ENCODE assay signal across 18 mouse cellular contexts in genomic region chr5:17865432-17865831, GRCm38 (mm10).
"Had no signal": no experiment of that assay in that cellular context is flagged by ENCODE, and none has a peak within 500 bp of the region (broad histone marks: within the 10 kb centered on the region; RNA-seq: fewer than 3 reads in every experiment).

No protein-coding gene starts in this region.

- H3K4me3 ChIP-seq: liver, embryonic 13.5 days; liver, embryonic 15.5 days; lung, embryonic 15.5 days; megakaryocyte, embryonic 14.5 days; midbrain, embryonic 13.5 days; midbrain, embryonic 15.5 days; neural tube, embryonic 12.5 days had no signal

- H3K27me3 ChIP-seq: liver, embryonic 13.5 days; liver, embryonic 15.5 days; lung, embryonic 15.5 days; megakaryocyte, embryonic 14.5 days; midbrain, embryonic 13.5 days; midbrain, embryonic 15.5 days; neural tube, embryonic 12.5 days had no signal

- H3K4me1 ChIP-seq: liver, embryonic 13.5 days; liver, embryonic 15.5 days; lung, embryonic 15.5 days; megakaryocyte, embryonic 14.5 days; midbrain, embryonic 13.5 days; midbrain, embryonic 15.5 days; neural tube, embryonic 12.5 days had no signal

- H3K9me3 ChIP-seq: liver, embryonic 13.5 days; liver, embryonic 15.5 days; lung, embryonic 15.5 days; megakaryocyte, embryonic 14.5 days; midbrain, embryonic 13.5 days; midbrain, embryonic 15.5 days; neural tube, embryonic 12.5 days had no signal

- H3K27ac ChIP-seq: liver, embryonic 13.5 days; liver, embryonic 15.5 days; lung, embryonic 15.5 days; macrophage; midbrain, embryonic 13.5 days; midbrain, embryonic 15.5 days; neural tube, embryonic 12.5 days had no signal

- H3K4me2 ChIP-seq: liver, embryonic 13.5 days; liver, embryonic 15.5 days; lung, embryonic 15.5 days; midbrain, embryonic 11.5 days; midbrain, embryonic 13.5 days; midbrain, embryonic 15.5 days; neural tube, embryonic 12.5 days had no signal

- H3K9ac ChIP-seq: liver, embryonic 13.5 days; liver, embryonic 15.5 days; liver, postnatal 0 days; lung, embryonic 15.5 days; midbrain, embryonic 13.5 days; midbrain, embryonic 15.5 days; neural tube, embryonic 12.5 days had no signal

- ATAC-seq: liver, postnatal 0 days; lung, postnatal 0 days; midbrain, embryonic 13.5 days; midbrain, embryonic 15.5 days had no signal

- H3K36me3 ChIP-seq: liver, embryonic 13.5 days; liver, embryonic 15.5 days; lung, embryonic 15.5 days; midbrain, embryonic 13.5 days; midbrain, embryonic 15.5 days; neural tube, embryonic 12.5 days had no signal

- DNase-seq: liver, embryonic 13.5 days; liver, postnatal 0 days; lung, adult 2 months; lung, postnatal 14 days; lung, postnatal 36 days; right cerebral cortex, postnatal 14 days; thymus, adult 18-20 months; thymus, postnatal 25 days; thymus, postnatal 4 days had no signal
